Mouse (Mus musculus): ENCODE measurements around the gene Il2rb. TPM values are rescaled to one million over a fixed set of nuclear protein-coding genes. Genes with fewer than 3 reads are reported as not detected.

Gene Il2rb
- polyA plus RNA-seq, 1 experiment from 2014 or later, result 10.3 TPM

DNA sequence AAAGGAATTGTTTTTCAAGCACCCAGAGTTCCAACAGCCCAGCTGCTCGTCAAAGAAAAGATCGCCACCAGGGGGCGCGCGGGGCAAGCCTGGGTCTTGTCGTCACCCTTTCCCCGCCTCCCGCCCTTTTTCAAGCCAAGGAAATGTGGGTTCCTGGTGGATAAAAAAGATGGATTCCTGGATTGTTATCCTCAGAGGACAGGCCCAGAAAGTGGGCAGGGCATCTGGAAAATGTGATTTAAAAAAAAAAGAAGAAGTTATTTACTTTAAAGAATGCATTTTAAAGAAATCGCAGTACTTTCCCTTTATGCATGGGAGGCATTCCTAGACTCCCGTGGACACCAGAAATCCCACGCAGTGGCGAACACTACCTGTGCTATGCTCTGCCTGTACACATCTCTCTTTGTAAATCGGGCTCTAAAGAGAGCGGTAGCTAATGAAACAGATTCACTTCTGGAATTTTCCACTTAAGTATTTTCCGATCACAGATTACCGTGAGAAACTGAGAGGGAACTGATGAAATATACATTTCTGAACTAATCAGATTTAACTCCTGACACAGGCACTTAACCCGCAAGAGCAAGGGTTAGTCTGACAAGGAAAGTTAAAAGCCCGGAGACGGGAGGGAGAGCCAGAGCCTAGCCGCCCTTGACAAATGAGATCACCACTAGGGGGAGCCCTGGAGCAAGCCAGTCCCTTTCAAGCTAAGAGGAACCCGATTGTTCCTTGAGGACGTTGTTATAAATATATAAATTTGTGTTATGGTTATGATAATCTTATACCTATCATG, 47.1 kb downstream of the Il2rb start:
- peak; percentile 83 for DNase-seq (ENCODE audit: low spot score)

DNA sequence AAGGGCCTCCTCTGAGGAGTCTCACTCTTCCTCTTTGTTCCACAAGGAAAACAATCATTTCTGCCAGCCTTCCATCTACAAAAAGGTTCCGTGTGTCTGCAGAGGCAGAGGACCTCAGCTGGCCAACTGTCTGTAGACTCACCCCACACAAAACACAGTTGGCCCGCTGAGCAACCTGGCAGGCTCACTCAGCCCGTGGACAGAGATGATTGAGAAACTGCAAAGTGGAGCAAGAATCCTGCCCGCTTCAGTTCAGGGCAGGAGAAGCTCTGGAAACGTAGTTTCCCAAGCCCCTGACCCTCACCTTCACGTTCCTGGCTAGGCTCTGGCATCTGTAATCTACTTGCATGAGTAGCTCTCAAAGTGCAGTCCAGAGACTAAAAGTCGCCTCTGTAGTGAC, 48.0 kb downstream of the Il2rb start:
- DNase-seq (ENCODE audit: low spot score), result no peak

DNA sequence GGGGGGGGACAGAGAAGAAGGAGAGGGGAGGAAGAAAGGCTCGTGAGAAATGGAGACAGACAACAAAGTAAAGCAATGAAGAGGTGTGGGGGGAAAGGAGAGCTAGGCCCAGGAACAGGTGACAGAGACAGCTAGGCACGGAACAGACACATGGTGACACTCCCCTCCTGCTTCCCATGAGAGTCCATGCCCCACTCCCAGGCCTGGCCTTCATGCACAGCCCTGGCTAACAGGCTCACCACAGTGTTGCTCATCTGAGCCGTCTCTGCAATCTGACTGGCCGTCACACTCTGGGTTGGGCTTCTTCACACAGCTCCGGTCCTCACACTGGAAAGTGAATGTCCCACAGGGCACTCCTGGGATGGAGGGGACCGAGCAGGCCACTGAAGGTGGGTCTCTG, 51.2 kb downstream of the Il2rb start:
- no peak for DNase-seq (ENCODE audit: low spot score)

DNA sequence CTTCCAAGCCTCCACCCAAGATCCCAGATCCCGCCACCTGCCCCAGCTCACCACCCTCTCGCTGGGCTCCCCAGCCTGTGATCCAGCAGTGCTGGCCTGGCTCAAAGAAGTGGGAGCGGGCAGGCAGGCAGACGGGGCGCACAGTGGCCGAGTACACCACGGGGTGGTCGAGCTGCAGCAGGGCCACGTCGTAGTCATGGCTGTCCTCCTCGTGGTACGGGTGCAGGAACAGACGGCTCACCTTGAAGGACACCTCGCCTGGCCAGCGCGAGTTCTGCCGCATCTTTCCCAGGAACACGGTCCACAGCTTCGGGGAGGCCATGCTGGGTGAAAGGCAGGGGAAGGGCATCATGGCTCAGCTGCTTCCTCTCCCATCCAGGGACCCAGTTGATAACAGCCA, 52.8 kb downstream of the Il2rb start:
- DNase-seq (ENCODE audit: low spot score), result no peak

DNA sequence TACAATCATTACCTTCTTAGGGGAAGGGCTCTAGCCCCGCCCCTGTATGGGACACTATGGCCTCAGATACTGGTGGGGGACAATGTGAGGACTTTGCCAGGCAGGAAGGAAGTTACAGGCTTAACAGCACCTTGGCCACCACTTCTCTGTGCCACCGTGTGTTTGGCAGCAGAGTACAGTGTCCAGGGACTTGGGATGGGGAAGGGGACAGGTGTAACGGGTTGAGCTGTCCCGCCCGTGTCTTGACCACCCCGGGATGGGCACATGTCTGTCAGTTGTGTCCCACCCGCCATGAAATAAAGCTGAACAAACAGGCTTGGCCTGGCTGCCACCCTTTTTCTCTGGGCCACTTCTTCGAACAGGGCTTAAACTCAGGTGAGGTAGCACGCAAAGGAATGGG, 56.1 kb downstream of the Il2rb start:
- no peak for DNase-seq (ENCODE audit: low spot score)

DNA sequence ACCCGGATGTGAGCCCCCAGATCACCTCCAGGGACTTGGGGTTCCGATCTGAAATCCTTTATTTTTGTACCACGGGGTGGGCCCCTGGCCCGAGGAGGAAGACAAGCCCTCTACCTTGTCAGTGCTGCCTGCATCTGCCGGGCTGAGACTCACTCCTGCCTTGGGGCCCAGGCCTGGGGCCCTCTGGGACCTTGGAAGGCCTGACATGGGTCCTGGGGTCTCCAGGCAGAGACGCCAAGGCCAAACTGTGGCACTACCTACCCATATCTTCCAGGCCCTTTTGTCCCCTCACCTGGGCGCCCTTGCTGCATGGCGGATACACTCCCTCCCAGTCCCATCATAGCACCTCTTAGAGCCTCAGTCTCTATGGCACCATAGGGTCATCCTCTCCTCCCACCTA, 56.6 kb downstream of the Il2rb start:
- no peak for DNase-seq (ENCODE audit: low spot score)

DNA sequence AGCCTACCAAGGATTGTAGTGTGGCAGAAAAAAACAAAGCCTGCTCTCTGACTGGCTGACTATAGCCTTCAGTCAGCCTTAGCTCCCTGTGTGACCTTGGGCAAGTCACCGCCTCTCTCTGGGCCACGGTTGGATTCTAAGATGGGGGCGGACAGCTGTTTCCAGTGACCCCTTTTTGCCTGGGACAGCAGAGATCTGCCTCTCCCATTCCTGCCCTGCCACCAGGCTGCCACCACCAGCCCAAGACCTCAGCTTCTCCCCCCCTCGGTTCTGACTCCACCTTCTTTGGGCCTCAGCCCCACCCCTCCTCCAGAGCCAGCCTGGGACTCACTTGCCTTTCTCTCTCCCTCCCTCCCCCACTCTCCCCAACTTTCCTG, 57.1 kb downstream of the Il2rb start:
- no peak for DNase-seq (ENCODE audit: low spot score)

DNA sequence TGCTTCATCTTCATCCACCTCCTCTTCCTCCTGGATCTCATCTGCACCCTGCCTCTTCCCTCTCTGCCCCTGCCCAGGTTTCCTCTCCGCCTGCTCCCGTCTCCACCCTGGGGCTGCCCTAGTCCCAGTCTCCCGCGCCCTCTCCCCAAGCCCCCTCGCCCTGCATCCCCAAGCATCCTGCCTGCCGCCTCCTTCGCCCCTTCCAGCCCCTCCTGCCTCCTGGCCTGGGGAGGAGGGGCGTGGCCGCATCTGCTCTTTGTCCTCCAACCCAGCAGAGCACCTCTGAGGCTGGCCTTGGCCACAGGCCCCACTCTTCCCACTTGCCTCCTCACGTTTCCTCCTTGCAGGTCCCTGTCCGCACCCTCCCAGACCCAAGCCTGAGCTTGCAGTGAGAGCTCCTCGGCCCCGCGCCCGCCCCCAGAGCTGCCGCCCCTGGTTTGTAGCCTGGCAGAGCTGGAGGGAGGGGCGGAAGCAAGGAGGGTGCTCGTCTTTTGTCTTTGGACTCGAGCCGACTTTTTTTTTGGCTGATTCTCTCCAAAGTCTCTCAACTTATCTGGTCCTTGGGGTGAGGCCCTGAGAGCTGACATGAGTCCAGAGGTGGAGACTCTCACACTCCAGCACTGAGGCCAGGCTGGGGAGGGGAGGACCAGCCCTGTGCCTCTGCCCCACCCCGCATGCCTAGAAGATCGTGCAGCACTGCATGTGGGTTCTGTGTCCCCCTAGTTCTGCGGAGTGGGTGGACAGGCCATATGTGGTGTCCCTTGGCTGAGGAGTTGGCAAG, 57.6 kb downstream of the Il2rb start:
- no peak for DNase-seq (ENCODE audit: low spot score)

DNA sequence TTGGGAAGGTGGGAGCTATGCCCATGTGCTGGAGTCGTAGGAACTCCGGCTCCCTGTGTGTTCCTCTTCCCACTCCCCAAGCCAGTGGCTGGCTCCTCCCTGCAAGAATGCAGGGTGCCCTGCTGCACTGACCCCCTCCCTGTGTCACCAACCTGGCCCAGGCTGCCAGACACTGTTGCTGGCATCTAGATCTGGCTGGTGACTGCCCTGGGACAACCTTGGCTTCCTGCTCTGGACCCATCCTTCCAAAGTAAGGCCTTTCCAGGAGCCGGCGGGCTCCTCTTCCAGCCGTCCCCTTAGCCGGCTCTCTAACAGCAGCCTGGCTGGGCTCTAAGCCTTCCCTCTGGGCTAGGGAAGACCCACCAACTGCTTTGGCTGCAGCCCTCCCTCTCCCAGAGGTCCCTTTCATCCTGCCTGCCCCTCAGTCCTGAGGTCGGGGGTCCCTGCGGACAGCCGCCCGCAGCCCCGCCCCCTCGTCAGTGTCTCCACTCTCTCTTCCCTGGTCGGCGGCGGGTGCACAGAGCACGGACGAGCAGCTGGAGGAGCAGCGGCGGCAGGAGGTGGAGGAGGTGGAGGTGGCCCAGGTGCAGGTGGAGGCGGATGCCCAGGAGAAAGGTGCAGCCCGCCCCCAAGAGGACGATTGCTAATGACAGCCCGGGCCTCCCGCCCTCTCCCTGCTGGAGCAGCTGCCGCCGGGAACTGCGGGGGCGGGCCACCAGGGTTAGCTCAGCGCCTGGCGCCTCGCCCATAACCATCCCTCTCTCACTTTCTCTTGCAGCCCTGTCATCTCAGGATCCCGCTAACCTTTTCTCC, 58.5 kb downstream of the Il2rb start:
- DNase-seq (ENCODE audit: low spot score), result peak; percentile 23

DNA sequence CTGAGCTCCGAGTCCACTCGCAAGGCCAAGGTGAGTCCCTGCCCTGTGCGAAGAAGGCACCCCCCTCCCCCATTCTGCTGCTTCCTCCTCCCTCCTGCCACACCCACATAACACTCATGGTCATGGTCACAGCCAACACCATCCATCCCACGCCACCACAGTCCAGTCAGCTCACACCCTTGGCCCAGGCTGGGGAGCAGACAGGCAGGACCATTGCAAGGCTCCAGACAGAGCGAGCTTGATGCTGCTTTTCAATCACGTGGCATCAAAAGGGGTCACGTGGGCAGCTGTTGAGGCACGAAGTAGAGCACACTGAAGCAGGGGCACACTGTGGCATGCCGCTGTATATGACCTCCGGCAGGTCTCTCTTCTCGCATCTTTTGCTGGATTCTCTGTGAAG, 59.4 kb downstream of the Il2rb start:
- DNase-seq (ENCODE audit: low spot score), result peak; percentile 60

DNA sequence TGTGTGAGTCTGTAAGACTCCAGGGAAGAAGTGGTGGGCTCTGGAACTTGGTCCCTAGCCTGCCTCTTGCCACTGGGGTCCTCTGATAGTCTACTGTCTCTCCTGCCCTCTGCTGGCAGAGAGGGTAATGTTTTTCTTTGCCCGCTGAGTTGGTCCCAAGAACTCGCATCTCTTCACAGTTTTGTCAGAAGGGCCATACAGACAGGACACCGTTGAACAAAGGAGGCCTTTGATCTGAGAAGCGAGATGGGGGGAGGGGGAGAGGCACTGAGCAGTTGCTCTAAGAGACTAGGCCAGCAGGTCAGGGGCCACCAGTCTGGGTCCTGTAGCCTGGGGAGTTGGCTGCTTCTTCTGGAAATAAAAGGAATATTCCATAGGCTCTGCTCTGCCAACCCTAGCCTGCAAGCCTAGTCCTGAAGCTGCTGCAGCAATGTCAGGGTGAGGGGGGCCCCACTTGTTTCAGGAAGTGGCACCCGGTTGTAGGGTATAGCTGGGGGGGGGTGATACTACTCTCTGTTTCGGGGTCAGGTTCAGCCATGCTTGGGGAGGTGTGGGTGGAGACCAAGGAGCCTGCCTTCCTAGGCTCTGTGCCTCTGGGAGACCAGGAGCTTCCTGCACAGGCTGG, 60.1 kb downstream of the Il2rb start:
- DNase-seq (ENCODE audit: low spot score), result peak; percentile 75

DNA sequence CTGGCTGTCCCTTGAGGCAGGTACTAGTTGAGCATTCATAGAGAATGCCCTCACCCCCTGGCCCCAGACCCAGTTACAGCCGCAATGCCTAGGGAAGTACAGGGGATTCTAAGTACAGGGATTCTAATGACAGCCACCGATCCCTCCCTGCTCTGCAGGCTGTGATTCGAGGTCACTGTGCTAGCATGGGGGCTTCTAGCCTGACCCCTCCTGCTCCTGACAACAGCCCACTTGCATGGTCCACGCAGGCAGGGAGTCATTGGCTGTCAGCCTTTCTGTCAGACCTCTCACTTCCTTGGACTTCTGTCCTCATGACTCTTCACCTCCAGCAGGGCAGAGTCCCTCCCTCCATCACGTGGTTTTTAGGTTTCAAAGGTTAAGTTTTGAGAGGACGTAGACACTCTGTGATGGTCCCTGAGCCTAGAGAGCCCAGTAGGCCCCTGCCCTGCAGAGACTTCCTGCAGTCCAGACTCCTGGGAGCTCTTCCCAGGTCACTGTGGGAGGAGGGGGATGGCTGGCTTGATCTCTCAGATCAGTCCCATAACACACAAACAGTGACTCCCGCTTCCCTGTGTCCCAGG, 63.4 kb downstream of the Il2rb start:
- DNase-seq (ENCODE audit: low spot score), result no peak

DNA sequence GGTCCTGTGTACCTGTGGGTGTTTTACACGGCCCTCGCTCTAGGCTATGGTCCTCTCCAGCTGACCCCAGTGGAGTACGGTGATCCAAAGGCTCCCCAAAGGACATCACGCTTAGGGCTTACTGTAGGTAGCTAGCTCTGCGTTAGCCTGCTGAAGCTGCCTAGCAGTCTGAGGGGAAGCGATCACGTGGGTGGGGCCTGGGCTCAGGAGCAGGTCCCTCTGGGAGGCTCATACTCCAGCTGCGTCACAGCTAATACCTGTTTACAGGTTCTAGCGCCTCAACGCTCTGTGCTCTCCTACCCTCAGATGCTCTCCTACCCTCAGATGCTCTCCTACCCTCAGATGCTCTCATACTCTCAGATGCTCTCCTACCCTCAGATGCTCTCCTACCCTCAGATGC, 64.2 kb downstream of the Il2rb start:
- no peak for DNase-seq (ENCODE audit: low spot score)

DNA sequence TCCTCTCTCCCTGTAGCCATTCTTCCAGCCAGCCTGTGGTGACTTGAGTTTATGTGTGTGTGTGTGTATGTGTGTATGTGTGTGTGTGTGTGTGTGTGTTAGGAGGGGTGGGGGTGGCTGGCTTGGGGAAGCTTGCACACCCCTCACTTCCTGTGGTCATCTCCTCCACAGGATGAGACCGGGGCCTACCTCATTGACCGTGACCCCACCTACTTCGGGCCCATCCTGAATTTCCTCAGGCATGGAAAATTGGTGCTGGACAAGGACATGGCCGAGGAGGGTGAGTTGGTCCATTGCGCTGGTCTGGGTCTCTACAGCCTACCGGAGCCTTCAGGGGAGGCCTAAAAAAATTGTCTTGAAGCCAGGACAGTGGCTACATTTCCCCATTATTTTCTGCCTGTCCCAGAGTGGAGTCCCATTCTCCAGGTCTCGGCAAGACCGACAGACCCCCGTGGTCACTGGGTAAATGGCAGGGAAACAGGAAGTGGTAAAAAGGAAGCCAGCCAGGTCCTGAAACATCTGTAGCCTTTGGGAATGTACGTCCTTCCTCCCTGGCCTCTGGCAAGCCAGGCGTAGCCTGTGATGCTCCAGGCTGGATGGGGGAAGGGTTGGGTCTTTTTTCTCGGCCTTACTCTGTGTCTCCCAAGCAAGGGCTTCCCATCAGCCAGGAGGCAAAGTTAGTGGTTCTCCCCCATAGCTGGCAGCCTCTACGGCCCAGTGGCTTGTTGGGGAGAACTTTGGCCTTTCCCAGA, 65.0 kb downstream of the Il2rb start:
- DNase-seq (ENCODE audit: low spot score), result no peak

Other genes starting within 250 kb of the Il2rb start
- 1.2 and 1.3 TPM in 2 replicates for gene Csf2rb2, start 189.6 kb downstream of the Il2rb start, polyA plus RNA-seq (2015; fragmentation: Nextera tagmentation; extraction: Ambion mirVana)
- 5.1 and 5.5 TPM in 2 replicates for gene Csf2rb, start 169.5 kb downstream of the Il2rb start, polyA plus RNA-seq (2015; fragmentation: Nextera tagmentation; extraction: Ambion mirVana)
- gene Tex33, start 99.4 kb downstream of the Il2rb start, polyA plus RNA-seq (2015; fragmentation: Nextera tagmentation; extraction: Ambion mirVana), result 0.39 and 0.55 TPM in 2 replicates
- 60.0 and 68.3 TPM in 2 replicates for gene Tst, start 89.4 kb downstream of the Il2rb start, polyA plus RNA-seq (2015; fragmentation: Nextera tagmentation; extraction: Ambion mirVana)
- gene Mpst, start 88.9 kb downstream of the Il2rb start, polyA plus RNA-seq (2015; fragmentation: Nextera tagmentation; extraction: Ambion mirVana), result 3.0 and 4.1 TPM in 2 replicates
- gene Kctd17, start 66.7 kb downstream of the Il2rb start, polyA plus RNA-seq (2015; fragmentation: Nextera tagmentation; extraction: Ambion mirVana), result 8.1 and 10.1 TPM in 2 replicates
- gene Tmprss6, start 26.6 kb downstream of the Il2rb start, polyA plus RNA-seq (2015; fragmentation: Nextera tagmentation; extraction: Ambion mirVana), result 0.12 and 0.39 TPM in 2 replicates
- 6.5 and 9.1 TPM in 2 replicates for gene C1qtnf6, start 36.1 kb upstream of the Il2rb start, polyA plus RNA-seq (2015; fragmentation: Nextera tagmentation; extraction: Ambion mirVana)
- 0.03 and 0.05 TPM in 2 replicates for gene Sstr3, start 49.4 kb upstream of the Il2rb start, polyA plus RNA-seq (2015; fragmentation: Nextera tagmentation; extraction: Ambion mirVana)
- gene Rac2, start 77.5 kb upstream of the Il2rb start, polyA plus RNA-seq (2015; fragmentation: Nextera tagmentation; extraction: Ambion mirVana), result 662 and 779 TPM in 2 replicates
- gene Cyth4, start 101.8 kb upstream of the Il2rb start, polyA plus RNA-seq (2015; fragmentation: Nextera tagmentation; extraction: Ambion mirVana), result 23.0 and 23.7 TPM in 2 replicates
- 0.91 and 1.3 TPM in 2 replicates for gene Elfn2, start 223.5 kb upstream of the Il2rb start, polyA plus RNA-seq (2015; fragmentation: Nextera tagmentation; extraction: Ambion mirVana)

Measured in thymus, postnatal 0 days (tissue).